Mouse (Mus musculus) hindbrain, postnatal 0 days (tissue): ENCODE measurements around the gene Rbfox1. TPM values are rescaled to one million over a fixed set of nuclear protein-coding genes. Genes with fewer than 3 reads are reported as not detected.

Experiments used
- ATAC-seq: fragments of 200-750 bp; cut with Nextera tagmentation; 2 replicates; pipeline ENCODE4 v1.8.0; 2017; ENCODE audit warnings: mild to moderate bottlenecking, moderate TSS enrichment, moderate library complexity
- DNase-seq: peaks from one replicate; pipeline ENCODE4 v3.0.0-alpha.2; 2015; ENCODE audit warnings: low spot score
- H3K27ac ChIP-seq: fragments of 300-500 bp; sonication (generic); 2 replicates; pipeline ENCODE4 v1.5.1; 2014; ENCODE audit warnings: mild to moderate bottlenecking
- H3K27me3 ChIP-seq: fragments of 300-500 bp; sonication (generic); 2 replicates; pipeline ENCODE4 v1.6.1; 2014; ENCODE audit warnings: low read length, mixed read lengths; ENCODE audit not compliant: insufficient read depth
- H3K36me3 ChIP-seq: fragments of 300-500 bp; sonication (generic); 2 replicates; pipeline ENCODE4 v1.6.1; 2014; ENCODE audit warnings: low read length, mixed read lengths; ENCODE audit not compliant: insufficient read depth
- H3K4me1 ChIP-seq: fragments of 300-500 bp; sonication (generic); 2 replicates; pipeline ENCODE4 v1.6.1; 2014; ENCODE audit warnings: antibody characterized with exemption, low read length, mixed read lengths; ENCODE audit not compliant: insufficient read depth
- H3K4me2 ChIP-seq: fragments of 300-500 bp; sonication (generic); 2 replicates; pipeline ENCODE4 v1.6.1; 2014; ENCODE audit warnings: low read depth, mild to moderate bottlenecking, low read length, moderate library complexity, mixed read lengths
- H3K4me3 ChIP-seq: fragments of 300-500 bp; sonication (generic); 2 replicates; pipeline ENCODE4 v1.5.1; 2014; ENCODE audit warnings: low read length
- H3K9ac ChIP-seq: fragments of 300-500 bp; sonication (generic); replicated peaks from 2 replicates; pipeline ENCODE4 v1.6.1; 2014; ENCODE audit warnings: mild to moderate bottlenecking, low read length, moderate library complexity, mixed read lengths
- H3K9me3 ChIP-seq: fragments of 300-500 bp; sonication (generic); 2 replicates; pipeline ENCODE4 v1.6.1; 2016; ENCODE audit warnings: low read length, mixed read lengths
- CTCF ChIP-seq: IDR thresholded peaks from 2 replicates; pipeline ENCODE4 v1.5.1; 2016; ENCODE audit warnings: antibody characterized with exemption, control low read depth, low read depth
- whole genome bisulfite sequencing: fragments of 180-500 bp; shearing (Covaris S2); extraction: QIAGEN DNeasy Blood & Tissue Kit; methylation state at CpG from one replicate; pipeline ENCODE4 v1.1.7; 2014; 5-methylcytosine and 5-hydroxymethylcytosine counted together
- polyA plus RNA-seq: library from polyadenylated mRNA; unstranded; fragments of >200 nt; fragmentation: Nextera tagmentation; extraction: Ambion mirVana; gene quantifications from 2 replicates; pipeline ENCODE4 v1.2.1, GENCODE M21; 2015
- total RNA-seq: library from RNA; depleted of rRNA; stranded (reverse); fragments of >200 nt; gene quantifications from 2 replicates; pipeline ENCODE4 v1.2.3, GENCODE M21; 2014

The Rbfox1 gene
- total and polyA plus RNA-seq, 2 experiments from 2014 or later = 158 to 204 TPM

- DNase-seq = no peak
- Histone ChIP-seq H3K4me2 (no peak overlapping the region), H3K9ac (no peak overlapping the region), H3K27me3 (no peaks in the 10 kb centered on the region), H3K36me3 (no peaks in the 10 kb centered on the region), H3K4me1 (no peaks in the 10 kb centered on the region), H3K27ac (no peak overlapping the region), H3K9me3 (no peaks in the 10 kb centered on the region), H3K4me3 (no peak overlapping the region)
- 35% methylated on average over 5 of the region's 5 CpGs for WGBS
- ATAC-seq = no peak
- TF ChIP-seq CTCF = no peak
Measured at GRCm38 (mm10) chr16:6919681-6920080, 1034.5 kb downstream of the Rbfox1 start.

GRCm38 (mm10) chr16:6927661-6928060, 1042.5 kb downstream of the Rbfox1 start:
- no peak for TF ChIP-seq CTCF
- Histone ChIP-seq H3K9ac (no peak overlapping the region), H3K27ac (no peak overlapping the region), H3K27me3 (no peaks in the 10 kb centered on the region), H3K4me2 (no peak overlapping the region), H3K9me3 (no peaks in the 10 kb centered on the region), H3K4me1 (no peaks in the 10 kb centered on the region), H3K36me3 (no peaks in the 10 kb centered on the region), H3K4me3 (no peak overlapping the region)
- ATAC-seq (no peak), DNase-seq (no peak)
- WGBS = 75% methylated on average over 2 of the region's 2 CpGs

- Histone ChIP-seq H3K9me3 (no peaks in the 10 kb centered on the region), H3K4me3 (no peak overlapping the region), H3K4me1 (no peaks in the 10 kb centered on the region), H3K27me3 (no peaks in the 10 kb centered on the region), H3K9ac (no peak overlapping the region), H3K27ac (no peak overlapping the region), H3K4me2 (no peak overlapping the region), H3K36me3 (no peaks in the 10 kb centered on the region)
- 63% methylated on average over 3 of the region's 3 CpGs for WGBS
- DNase-seq (no peak), ATAC-seq (no peak)
- TF ChIP-seq CTCF = no peak
Measured at GRCm38 (mm10) chr16:6930795-6931194, 1045.6 kb downstream of the Rbfox1 start.

GRCm38 (mm10) chr16:6946151-6946550, 1061.0 kb downstream of the Rbfox1 start:
- no peaks in the 10 kb centered on the region for H3K4me1 ChIP-seq
- 62% methylated on average over 6 of the region's 6 CpGs for WGBS
- no peaks in the 10 kb centered on the region for H3K9me3 ChIP-seq
- no peaks in the 10 kb centered on the region for H3K36me3 ChIP-seq
- H3K27ac ChIP-seq = no peak overlapping the region
- H3K4me3 ChIP-seq = no peak overlapping the region
- no peak for TF ChIP-seq CTCF
- DNase-seq = no peak
- no peak overlapping the region for H3K4me2 ChIP-seq
- no peaks in the 10 kb centered on the region for H3K27me3 ChIP-seq
- H3K9ac ChIP-seq = no peak overlapping the region
- ATAC-seq = no peak

- no peak overlapping the region for H3K27ac ChIP-seq
- ATAC-seq (no peak), DNase-seq (no peak)
- no peaks in the 10 kb centered on the region for H3K4me1 ChIP-seq
- TF ChIP-seq CTCF = no peak
- no peak overlapping the region for H3K4me2 ChIP-seq
- H3K36me3 ChIP-seq = no peaks in the 10 kb centered on the region
- no peaks in the 10 kb centered on the region for H3K9me3 ChIP-seq
- H3K27me3 ChIP-seq = no peaks in the 10 kb centered on the region
- no peak overlapping the region for H3K9ac ChIP-seq
- 83% methylated on average over 2 of the region's 2 CpGs for WGBS
- H3K4me3 ChIP-seq = no peak overlapping the region
Measured at GRCm38 (mm10) chr16:6949666-6950065, 1064.5 kb downstream of the Rbfox1 start.

- Histone ChIP-seq H3K4me2 (no peak overlapping the region), H3K4me1 (no peaks in the 10 kb centered on the region), H3K27ac (no peak overlapping the region), H3K4me3 (no peak overlapping the region), H3K9me3 (no peaks in the 10 kb centered on the region), H3K27me3 (no peaks in the 10 kb centered on the region), H3K36me3 (no peaks in the 10 kb centered on the region), H3K9ac (no peak overlapping the region)
- TF ChIP-seq CTCF = no peak
- DNase-seq = no peak
- WGBS = 89% methylated on average over 6 of the region's 6 CpGs
- ATAC-seq = no peak
Measured at GRCm38 (mm10) chr16:6955102-6955675, 1070.0 kb downstream of the Rbfox1 start.

- Histone ChIP-seq H3K4me2 (no peak overlapping the region), H3K4me1 (0 out of 2 replicates have a peak, but pooled peaks cover 4% of the 10 kb centered on the region), H3K9me3 (no peaks in the 10 kb centered on the region), H3K27me3 (no peaks in the 10 kb centered on the region), H3K36me3 (no peaks in the 10 kb centered on the region), H3K9ac (no peak overlapping the region), H3K27ac (no peak overlapping the region), H3K4me3 (no peak overlapping the region)
- DNase-seq (peak; percentile 12), ATAC-seq (peak; percentile 10; the same call in 1 of the 2 replicates)
- 16% methylated on average over 2 of the region's 2 CpGs for WGBS
- no peak for TF ChIP-seq CTCF
Measured at GRCm38 (mm10) chr16:6961931-6962379, 1076.8 kb downstream of the Rbfox1 start.
